Mouse (Mus musculus): ENCODE measurements around the gene Tspoap1. TPM values are rescaled to one million over a fixed set of nuclear protein-coding genes. Genes with fewer than 3 reads are reported as not detected.

Gene Tspoap1
- polyA plus RNA-seq, 2 experiments, result 2.9 to 6.5 TPM

DNA sequence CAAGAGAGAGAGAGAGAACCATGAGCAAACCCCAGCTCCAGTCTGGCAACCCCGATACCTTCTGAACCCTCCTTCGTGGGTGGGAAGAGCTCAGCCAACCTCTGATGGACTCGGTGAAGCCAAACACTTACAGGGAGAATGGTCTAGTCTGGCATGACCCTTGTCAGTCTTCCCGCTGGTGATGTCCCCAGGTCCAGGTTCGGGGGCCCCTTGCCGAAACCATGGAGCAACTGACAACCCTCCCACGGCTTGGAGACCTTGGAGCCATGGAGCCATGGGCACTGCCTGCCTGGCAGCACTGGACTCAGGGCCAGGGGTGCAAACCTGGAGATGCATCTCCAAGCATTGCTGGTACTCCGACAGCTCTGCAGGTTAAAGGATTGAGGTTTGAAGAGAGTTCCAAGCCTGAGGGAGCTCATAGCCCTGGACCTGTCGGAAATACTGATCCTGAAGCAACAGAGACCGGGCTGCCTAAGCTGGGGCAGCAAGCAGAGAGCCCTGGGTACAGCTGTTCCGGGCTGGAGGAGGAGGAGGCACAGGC lies 910 bp downstream of the Tspoap1 start:
- Histone ChIP-seq H3K9ac (ENCODE audit: low read depth, low read length, severe bottlenecking) (no peak overlapping the region), H3K4me3 (replicated peaks; ENCODE audit: low read length) (no peak overlapping the region), H3K36me3 (ENCODE audit: control insufficient read depth, insufficient read depth, low read length) (no peaks in the 10 kb centered on the region), H3K27me3 (ENCODE audit: control insufficient read depth, insufficient read depth, low read length) (peaks cover 56% of the 10 kb centered on the region), H3K4me2 (replicated peaks; ENCODE audit: low read depth, low read length, severe bottlenecking) (no peak overlapping the region), H3K4me1 (ENCODE audit: control insufficient read depth, insufficient read depth, low read length) (peaks cover 12% of the 10 kb centered on the region), H3K27ac (replicated peaks; ENCODE audit: low read depth, low read length) (no peak overlapping the region), H3K9me3 (ENCODE audit: control insufficient read depth, low read length) (no peaks in the 10 kb centered on the region)
- DNase-seq (ENCODE audit: low spot score) (no peak), ATAC-seq (ENCODE audit: low FRiP score, low read depth) (no peak)
- no peak for TF ChIP-seq POLR2A (IDR thresholded peaks at IDR 0.05; ENCODE audit: borderline replicate concordance, extremely low read depth, insufficient read depth, insufficient read length)
- 56% methylated on average over 11 of the region's 11 CpGs for WGBS

GRCm38 (mm10) chr11:87761806-87762701 lies 1.7 kb downstream of the Tspoap1 start:
- no peaks in the 10 kb centered on the region for H3K36me3 ChIP-seq (ENCODE audit: control insufficient read depth, insufficient read depth, low read length)
- H3K4me3 ChIP-seq (replicated peaks; ENCODE audit: low read length), result no peak overlapping the region
- peaks cover 12% of the 10 kb centered on the region for H3K4me1 ChIP-seq (ENCODE audit: control insufficient read depth, insufficient read depth, low read length)
- H3K9me3 ChIP-seq (ENCODE audit: control insufficient read depth, low read length), result no peaks in the 10 kb centered on the region
- WGBS, result 66% methylated on average over 14 of the region's 14 CpGs
- peaks cover 56% of the 10 kb centered on the region for H3K27me3 ChIP-seq (ENCODE audit: control insufficient read depth, insufficient read depth, low read length)
- DNase-seq (ENCODE audit: low spot score) (no peak), ATAC-seq (ENCODE audit: low FRiP score, low read depth) (no peak)
- no peak overlapping the region for H3K9ac ChIP-seq (ENCODE audit: low read depth, low read length, severe bottlenecking)
- TF ChIP-seq POLR2A (IDR thresholded peaks at IDR 0.05; ENCODE audit: borderline replicate concordance, extremely low read depth, insufficient read depth, insufficient read length), result no peak
- H3K4me2 ChIP-seq (replicated peaks; ENCODE audit: low read depth, low read length, severe bottlenecking), result no peak overlapping the region
- H3K27ac ChIP-seq (replicated peaks; ENCODE audit: low read depth, low read length), result no peak overlapping the region

GRCm38 (mm10) chr11:87762702-87763385 lies 2.5 kb downstream of the Tspoap1 start:
- TF ChIP-seq POLR2A (IDR thresholded peaks at IDR 0.05; ENCODE audit: borderline replicate concordance, extremely low read depth, insufficient read depth, insufficient read length), result no peak
- no peak overlapping the region for H3K27ac ChIP-seq (replicated peaks; ENCODE audit: low read depth, low read length)
- H3K27me3 ChIP-seq (ENCODE audit: control insufficient read depth, insufficient read depth, low read length), result peaks cover 56% of the 10 kb centered on the region
- no peak overlapping the region for H3K4me3 ChIP-seq (replicated peaks; ENCODE audit: low read length)
- peaks cover 12% of the 10 kb centered on the region for H3K4me1 ChIP-seq (ENCODE audit: control insufficient read depth, insufficient read depth, low read length)
- peak overlapping the region; percentile 96 for H3K4me2 ChIP-seq (replicated peaks; ENCODE audit: low read depth, low read length, severe bottlenecking)
- H3K36me3 ChIP-seq (ENCODE audit: control insufficient read depth, insufficient read depth, low read length), result no peaks in the 10 kb centered on the region
- WGBS, result 43% methylated on average over 12 of the region's 12 CpGs
- no peak overlapping the region for H3K9ac ChIP-seq (ENCODE audit: low read depth, low read length, severe bottlenecking)
- DNase-seq (ENCODE audit: low spot score), result no peak
- no peak for ATAC-seq (ENCODE audit: low FRiP score, low read depth)
- H3K9me3 ChIP-seq (ENCODE audit: control insufficient read depth, low read length), result no peaks in the 10 kb centered on the region

- Histone ChIP-seq H3K4me1 (ENCODE audit: control insufficient read depth, insufficient read depth, low read length) (peaks cover 12% of the 10 kb centered on the region), H3K27ac (replicated peaks; ENCODE audit: low read depth, low read length) (no peak overlapping the region), H3K9ac (ENCODE audit: low read depth, low read length, severe bottlenecking) (peak overlapping the region; percentile 55), H3K9me3 (ENCODE audit: control insufficient read depth, low read length) (no peaks in the 10 kb centered on the region), H3K27me3 (ENCODE audit: control insufficient read depth, insufficient read depth, low read length) (peaks cover 56% of the 10 kb centered on the region), H3K4me2 (replicated peaks; ENCODE audit: low read depth, low read length, severe bottlenecking) (peak overlapping the region; percentile 96), H3K36me3 (ENCODE audit: control insufficient read depth, insufficient read depth, low read length) (no peaks in the 10 kb centered on the region), H3K4me3 (replicated peaks; ENCODE audit: low read length) (peak overlapping the region; percentile 46)
- no peak for TF ChIP-seq POLR2A (IDR thresholded peaks at IDR 0.05; ENCODE audit: borderline replicate concordance, extremely low read depth, insufficient read depth, insufficient read length)
- ATAC-seq (ENCODE audit: low FRiP score, low read depth), result 0 out of 2 replicates have a peak, but pooled peaks have one; percentile 17
- under 1% methylated on average over 17 of the region's 17 CpGs for WGBS
- DNase-seq (ENCODE audit: low spot score), result peak; percentile 38
These were observed 3.2 kb downstream of the Tspoap1 start for GRCm38 (mm10) chr11:87763511-87763987.

Data from limb, embryonic 14.5 days (tissue).